Mouse (Mus musculus): ENCODE results near the gene Rangap1. TPM values are rescaled to one million over a fixed set of nuclear protein-coding genes. Genes with fewer than 3 reads are reported as not detected.

Gene Rangap1
- polyA plus RNA-seq, 1 experiment from 2014 or later: 198 TPM

DNA sequence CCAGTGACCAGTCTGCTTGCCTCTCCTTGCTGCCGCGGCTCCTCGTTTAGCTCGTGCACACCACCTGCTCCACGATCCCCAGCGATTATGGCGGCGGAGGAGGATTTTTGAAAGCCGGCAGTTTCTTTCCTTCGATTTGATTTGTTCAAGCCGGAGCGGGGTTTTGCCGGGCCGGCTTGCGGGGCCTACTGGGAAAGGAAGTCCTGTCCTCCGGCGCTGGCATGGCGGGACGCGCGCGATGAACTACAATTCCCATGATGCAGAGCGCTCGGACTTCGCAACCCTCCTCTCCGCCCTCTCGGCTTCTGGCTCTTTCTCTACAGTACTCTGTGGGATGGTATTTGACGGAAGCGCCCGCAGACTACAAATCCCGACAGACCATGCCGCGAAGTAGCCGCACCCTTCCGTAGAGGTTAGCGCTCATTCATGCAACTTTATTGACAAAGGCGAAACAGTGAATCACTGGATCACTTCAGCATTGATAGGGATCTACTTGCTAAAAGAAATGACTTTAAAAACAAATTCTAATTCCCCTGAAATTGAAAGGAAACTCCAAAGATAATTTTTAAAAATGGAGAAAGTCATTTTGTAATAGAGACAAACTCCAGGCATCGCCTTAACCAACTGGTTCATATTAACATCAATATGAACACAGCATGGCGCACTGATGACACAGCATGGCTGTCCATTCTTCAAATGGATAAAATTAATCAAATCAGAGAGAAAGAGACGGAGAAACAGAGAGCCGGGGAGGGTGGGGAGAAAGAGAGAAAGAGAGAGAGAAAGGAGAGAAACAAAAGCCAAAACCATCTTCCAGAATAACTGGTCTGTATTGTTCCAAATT lies 15.3 kb downstream of the Rangap1 start:
- Histone ChIP-seq H3K36me3 (replicated peaks) (peaks cover 25% of the 10 kb centered on the region), H3K27me3 (ENCODE audit: poor library complexity, severe bottlenecking) (no peaks in the 10 kb centered on the region), H3K9me3 (no peaks in the 10 kb centered on the region), H3K27ac (peak overlapping the region; percentile 96), H3K4me1 (peaks cover 26% of the 10 kb centered on the region), H3K4me3 (peak overlapping the region; percentile 99)
- 5% methylated on average over 41 of the region's 41 CpGs for WGBS
- peak; percentile 98 for DNase-seq (ENCODE audit: extremely low spot score, low spot score)

DNA sequence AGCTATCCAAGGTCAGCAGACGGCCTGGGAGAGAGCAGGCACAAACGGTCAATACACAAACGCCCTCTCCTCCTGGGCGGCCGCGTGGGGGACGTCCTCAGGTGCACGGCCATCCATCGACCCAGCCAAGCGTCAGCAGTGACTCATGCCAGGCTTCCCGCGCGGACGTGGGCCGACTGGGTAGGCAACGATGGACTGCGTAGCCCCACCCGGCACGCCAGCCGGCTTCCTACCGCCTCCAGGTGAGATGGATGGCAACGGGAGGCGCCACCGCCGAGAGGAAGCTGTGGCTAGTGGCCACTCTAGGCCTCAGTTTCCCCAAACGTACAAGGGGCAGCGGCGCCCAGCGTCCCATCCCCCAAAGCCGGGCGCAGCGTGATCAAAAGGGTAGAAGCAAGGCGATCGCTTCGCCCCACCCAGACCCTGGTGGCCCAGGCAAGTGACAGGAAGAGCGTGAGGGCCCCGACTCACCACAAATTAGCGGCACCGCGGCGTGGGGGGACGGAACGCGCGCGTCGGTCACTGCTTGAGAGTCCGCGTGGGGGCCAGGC lies 16.0 kb downstream of the Rangap1 start:
- DNase-seq (ENCODE audit: extremely low spot score, low spot score): peak; percentile 32
- Histone ChIP-seq H3K4me3 (peak overlapping the region; percentile 99), H3K9me3 (no peaks in the 10 kb centered on the region), H3K36me3 (replicated peaks) (peaks cover 32% of the 10 kb centered on the region), H3K27ac (peak overlapping the region; percentile 96), H3K4me1 (peaks cover 26% of the 10 kb centered on the region), H3K27me3 (ENCODE audit: poor library complexity, severe bottlenecking) (no peaks in the 10 kb centered on the region)
- under 1% methylated on average over 49 of the region's 49 CpGs for WGBS

DNA sequence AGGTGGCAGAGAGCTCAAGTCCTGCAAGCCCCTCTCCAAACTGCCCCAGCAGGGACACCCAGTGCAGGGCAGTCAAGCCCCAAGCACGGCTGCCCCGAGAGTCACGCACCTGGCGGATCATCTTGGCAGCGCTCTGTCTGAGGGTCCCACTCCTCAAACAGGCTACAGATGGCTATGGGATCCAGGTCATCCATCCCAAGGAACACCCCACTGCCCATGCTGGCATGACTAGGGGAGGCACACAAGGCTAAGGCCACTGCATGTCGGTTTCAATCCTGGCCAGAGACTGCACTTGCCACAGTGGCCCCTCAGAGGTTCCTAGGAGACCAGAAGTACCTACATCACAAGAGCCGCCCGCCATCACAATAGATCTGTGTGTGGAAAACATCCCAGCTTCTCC lies 19.4 kb downstream of the Rangap1 start:
- Histone ChIP-seq H3K4me3 (no peak overlapping the region), H3K27ac (no peak overlapping the region), H3K36me3 (replicated peaks) (peaks cover 66% of the 10 kb centered on the region), H3K27me3 (ENCODE audit: poor library complexity, severe bottlenecking) (no peaks in the 10 kb centered on the region), H3K9me3 (no peaks in the 10 kb centered on the region), H3K4me1 (peaks cover 26% of the 10 kb centered on the region)
- DNase-seq (ENCODE audit: extremely low spot score, low spot score): no peak
- 95% methylated on average over 8 of the region's 8 CpGs for WGBS

DNA sequence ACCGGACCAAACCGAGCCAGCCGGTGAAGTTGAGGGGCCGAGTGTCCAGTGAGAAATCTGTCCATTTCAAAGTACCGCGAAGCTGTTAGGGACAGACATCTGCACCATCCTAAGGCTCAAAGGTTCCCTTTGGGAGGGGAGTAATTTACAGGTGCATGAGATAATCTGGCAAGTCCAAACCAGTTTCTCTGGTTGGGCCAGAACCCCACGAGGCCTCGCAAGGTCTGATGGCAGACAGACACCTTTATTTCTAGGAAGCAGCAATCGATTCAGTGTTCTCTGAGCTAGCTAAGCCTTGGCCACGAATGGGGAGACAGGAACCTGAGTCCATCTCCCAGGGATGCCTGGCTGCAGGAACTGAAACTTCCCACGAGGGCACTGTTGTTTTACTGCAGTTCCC lies 21.7 kb downstream of the Rangap1 start:
- peaks cover 29% of the 10 kb centered on the region for H3K4me1 ChIP-seq
- no peaks in the 10 kb centered on the region for H3K9me3 ChIP-seq
- no peaks in the 10 kb centered on the region for H3K27me3 ChIP-seq (ENCODE audit: poor library complexity, severe bottlenecking)
- 92% methylated on average over 11 of the region's 11 CpGs for WGBS
- H3K27ac ChIP-seq: no peak overlapping the region
- H3K4me3 ChIP-seq: no peak overlapping the region
- DNase-seq (ENCODE audit: extremely low spot score, low spot score): no peak
- H3K36me3 ChIP-seq (replicated peaks): peaks cover 89% of the 10 kb centered on the region

DNA sequence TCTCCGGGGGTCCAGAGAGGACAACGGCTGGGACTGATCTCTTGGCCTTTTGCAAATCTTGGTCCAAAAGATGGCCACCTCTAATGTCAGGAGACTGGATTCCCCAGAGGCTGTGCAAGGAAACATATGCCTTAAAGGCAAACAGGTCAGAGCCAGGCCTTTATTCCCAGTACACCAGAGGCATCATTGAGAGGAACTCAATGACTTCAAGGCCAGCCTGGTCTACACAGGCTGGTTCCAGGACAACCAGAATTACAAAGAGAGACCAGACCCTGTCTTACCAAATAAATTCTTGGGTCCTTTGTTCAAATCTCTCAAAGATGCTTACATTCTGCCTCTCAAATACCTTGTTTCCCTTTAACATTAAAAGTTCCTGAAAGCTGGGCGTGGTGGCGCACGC lies 23.0 kb downstream of the Rangap1 start:
- no peak for DNase-seq (ENCODE audit: extremely low spot score, low spot score)
- H3K27me3 ChIP-seq (ENCODE audit: poor library complexity, severe bottlenecking): no peaks in the 10 kb centered on the region
- 95% methylated on average over 5 of the region's 5 CpGs for WGBS
- no peak overlapping the region for H3K4me3 ChIP-seq
- H3K36me3 ChIP-seq (replicated peaks): peaks cover 97% of the 10 kb centered on the region
- no peak overlapping the region for H3K27ac ChIP-seq
- H3K4me1 ChIP-seq: peaks cover 19% of the 10 kb centered on the region
- H3K9me3 ChIP-seq: no peaks in the 10 kb centered on the region

DNA sequence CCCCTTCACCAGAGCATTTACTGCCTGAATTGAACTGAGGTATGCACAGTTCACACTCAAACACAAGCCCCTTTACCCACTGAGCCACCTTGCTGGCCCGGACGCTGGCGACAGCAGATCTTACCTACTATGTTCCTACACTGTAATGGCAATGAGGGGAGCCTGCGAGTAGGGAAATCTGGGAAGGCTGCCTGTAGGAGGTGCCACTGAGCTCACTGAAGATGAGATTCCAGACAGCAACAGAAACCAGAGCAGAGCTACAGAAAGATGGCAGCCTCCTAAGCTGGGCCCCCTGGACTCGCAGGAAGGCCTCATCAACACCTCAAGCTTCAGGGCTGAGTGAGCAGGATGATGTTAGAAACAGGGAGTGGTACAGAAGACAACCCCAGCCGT lies 26.2 kb downstream of the Rangap1 start:
- no peak for DNase-seq (ENCODE audit: extremely low spot score, low spot score)
- WGBS: 88% methylated on average over 6 of the region's 6 CpGs
- no peak overlapping the region for H3K4me3 ChIP-seq
- no peaks in the 10 kb centered on the region for H3K9me3 ChIP-seq
- no peak overlapping the region for H3K27ac ChIP-seq
- H3K36me3 ChIP-seq (replicated peaks): peaks cover 95% of the 10 kb centered on the region
- H3K4me1 ChIP-seq: peaks cover 8% of the 10 kb centered on the region
- H3K27me3 ChIP-seq (ENCODE audit: poor library complexity, severe bottlenecking): no peaks in the 10 kb centered on the region

DNA sequence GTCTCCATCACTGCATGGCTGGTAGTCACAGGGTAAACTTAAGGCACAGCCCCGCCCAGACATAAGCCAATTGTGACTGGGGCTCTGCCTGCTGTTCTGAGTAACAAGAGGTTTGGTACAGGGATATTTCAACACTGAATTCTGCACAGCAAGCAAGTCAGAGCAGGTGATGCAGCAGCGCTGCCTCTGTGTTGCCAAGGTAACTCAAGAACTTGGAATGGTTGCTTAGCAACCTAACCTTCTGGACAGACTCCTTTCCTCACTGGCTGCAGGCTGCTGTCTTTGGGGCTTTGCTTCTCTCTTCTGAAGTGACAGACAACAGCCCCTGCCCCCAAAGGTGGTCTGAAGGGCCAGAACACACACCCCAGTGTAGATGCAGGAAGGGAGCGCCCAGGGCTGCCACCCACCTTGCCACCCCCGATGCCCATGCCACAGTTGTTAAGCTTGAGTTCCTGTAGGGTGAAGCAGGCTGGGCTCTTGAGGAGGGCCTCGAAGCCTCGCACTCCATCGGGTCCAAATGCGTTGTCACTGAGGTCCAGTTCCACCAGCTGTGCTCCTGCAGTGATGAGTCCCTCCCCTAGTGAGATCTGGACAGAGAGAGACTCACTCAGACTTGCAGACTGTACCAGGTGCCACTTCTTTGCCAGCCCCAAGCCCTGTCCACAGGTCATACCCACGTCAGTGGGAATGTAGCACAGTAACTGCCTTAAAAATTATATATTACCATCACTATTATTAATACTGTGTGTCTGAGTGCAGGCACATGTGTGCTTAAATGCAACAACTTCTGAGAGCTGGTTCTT lies 26.8 kb downstream of the Rangap1 start:
- Histone ChIP-seq H3K9me3 (no peaks in the 10 kb centered on the region), H3K27ac (no peak overlapping the region), H3K27me3 (ENCODE audit: poor library complexity, severe bottlenecking) (no peaks in the 10 kb centered on the region), H3K4me1 (peaks cover 8% of the 10 kb centered on the region), H3K36me3 (replicated peaks) (peaks cover 95% of the 10 kb centered on the region), H3K4me3 (no peak overlapping the region)
- no peak for DNase-seq (ENCODE audit: extremely low spot score, low spot score)
- 93% methylated on average over 9 of the region's 9 CpGs for WGBS

DNA sequence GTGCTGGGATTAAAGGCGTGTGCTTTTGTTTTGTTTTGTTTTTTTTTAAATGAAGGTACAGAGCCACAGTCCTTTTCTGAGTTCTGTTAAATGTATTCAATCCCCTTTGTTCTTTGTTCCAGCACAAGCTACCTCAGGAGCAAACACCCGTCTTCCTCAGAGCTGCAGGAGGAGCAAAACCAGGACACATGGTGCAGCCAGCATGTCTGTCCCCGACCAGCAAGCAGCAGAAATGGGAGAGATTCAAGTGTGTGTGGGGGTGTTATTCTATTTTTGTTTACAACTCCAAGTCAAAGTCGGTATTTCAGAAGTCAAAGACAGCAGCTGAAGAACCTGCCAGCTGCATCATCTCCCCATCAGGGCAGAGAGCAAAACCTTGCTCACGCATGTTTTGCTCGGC lies 31.6 kb downstream of the Rangap1 start:
- Histone ChIP-seq H3K27me3 (ENCODE audit: poor library complexity, severe bottlenecking) (no peaks in the 10 kb centered on the region), H3K4me3 (no peak overlapping the region), H3K27ac (no peak overlapping the region), H3K36me3 (replicated peaks) (peaks cover 95% of the 10 kb centered on the region), H3K9me3 (no peaks in the 10 kb centered on the region), H3K4me1 (peaks cover 4% of the 10 kb centered on the region)
- 87% methylated on average over 6 of the region's 6 CpGs for WGBS
- DNase-seq (ENCODE audit: extremely low spot score, low spot score): no peak

DNA sequence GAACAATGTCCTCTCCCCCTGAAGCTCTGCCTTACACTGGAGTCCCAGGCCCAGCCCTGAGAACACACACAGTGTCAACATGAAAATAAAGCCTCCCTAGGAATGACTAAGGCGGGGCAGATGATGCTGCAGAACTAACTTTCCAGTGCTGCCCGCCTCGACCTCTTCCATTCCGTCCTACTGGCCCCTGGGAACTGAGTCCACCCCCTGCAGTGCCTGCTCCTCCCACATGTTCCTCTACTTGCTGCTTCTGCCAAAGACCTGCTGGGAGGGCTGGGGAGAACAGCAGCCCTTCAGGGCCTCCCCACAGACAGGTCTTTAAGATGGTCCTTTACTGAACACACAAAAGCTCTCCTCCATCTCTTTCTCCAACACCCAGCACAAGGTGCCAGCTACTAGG lies 34.5 kb downstream of the Rangap1 start:
- H3K27ac ChIP-seq: no peak overlapping the region
- DNase-seq (ENCODE audit: extremely low spot score, low spot score): no peak
- no peak overlapping the region for H3K4me3 ChIP-seq
- no peaks in the 10 kb centered on the region for H3K9me3 ChIP-seq
- H3K27me3 ChIP-seq (ENCODE audit: poor library complexity, severe bottlenecking): no peaks in the 10 kb centered on the region
- H3K4me1 ChIP-seq: no peaks in the 10 kb centered on the region
- 80% methylated on average over 4 of the region's 4 CpGs for WGBS
- H3K36me3 ChIP-seq (replicated peaks): peaks cover 95% of the 10 kb centered on the region

DNA sequence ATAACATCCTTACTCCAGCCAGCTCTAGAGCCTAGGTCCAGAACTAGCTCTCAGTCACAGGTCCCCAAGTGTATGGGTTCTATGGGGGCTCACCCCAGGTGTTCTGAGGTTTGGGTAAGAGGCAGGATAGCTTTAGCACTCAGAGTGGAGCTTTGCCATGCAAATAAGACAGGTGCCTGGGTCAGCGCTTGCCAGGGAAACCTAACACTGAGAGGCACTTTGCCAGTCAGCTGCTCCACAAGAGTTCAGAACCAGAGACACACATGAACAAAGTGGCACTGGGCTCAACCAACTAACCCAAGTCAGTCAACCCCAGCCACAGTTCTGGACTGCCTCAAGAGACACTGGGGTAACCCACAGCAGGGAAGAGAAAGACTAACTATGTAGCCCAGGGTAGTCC lies 35.6 kb downstream of the Rangap1 start:
- Histone ChIP-seq H3K27me3 (ENCODE audit: poor library complexity, severe bottlenecking) (no peaks in the 10 kb centered on the region), H3K9me3 (no peaks in the 10 kb centered on the region), H3K27ac (no peak overlapping the region), H3K4me1 (no peaks in the 10 kb centered on the region), H3K4me3 (no peak overlapping the region), H3K36me3 (replicated peaks) (peaks cover 95% of the 10 kb centered on the region)
- 100% methylated on average over 1 of the region's 1 CpGs for WGBS
- DNase-seq (ENCODE audit: extremely low spot score, low spot score): no peak

DNA sequence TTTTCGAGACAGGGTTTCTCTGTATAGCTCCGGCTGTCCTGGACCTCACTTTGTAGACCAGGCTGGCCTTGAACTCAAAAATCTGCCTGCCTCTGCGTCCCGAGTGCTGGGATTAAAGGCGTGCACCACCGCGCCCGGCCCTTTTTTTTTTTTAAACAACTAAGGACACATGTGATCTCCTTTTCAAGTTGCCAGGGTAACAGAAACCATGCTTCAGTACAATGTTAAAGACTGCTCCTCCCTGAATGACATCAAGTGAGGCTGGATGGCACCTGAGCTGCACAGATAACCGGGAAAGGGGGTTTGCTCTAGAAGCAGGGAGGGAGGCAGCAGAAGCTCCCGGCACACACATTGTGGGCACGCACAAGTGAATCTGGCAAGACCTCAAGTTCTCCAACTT lies 36.3 kb downstream of the Rangap1 start:
- no peak overlapping the region for H3K4me3 ChIP-seq

DNA sequence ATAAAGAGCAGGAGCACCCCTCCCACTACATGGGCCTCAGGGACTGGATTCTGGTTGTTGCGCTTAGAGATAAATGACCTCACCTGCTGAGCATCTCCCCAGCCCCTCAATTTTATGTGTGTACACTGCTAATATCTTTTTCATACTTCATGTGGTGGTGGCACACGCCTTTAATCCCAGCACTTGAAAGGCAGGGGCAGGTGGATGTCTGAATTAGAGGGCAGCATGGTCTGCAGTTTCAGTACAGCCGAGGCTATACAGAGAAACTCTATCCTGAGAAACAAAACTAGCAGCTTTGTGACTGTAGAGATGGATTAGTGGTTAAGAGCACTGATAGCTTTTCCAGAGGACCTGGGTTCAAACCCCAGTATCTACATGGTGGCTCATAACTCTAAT lies 42.2 kb downstream of the Rangap1 start:
- H3K27me3 ChIP-seq (ENCODE audit: poor library complexity, severe bottlenecking): no peaks in the 10 kb centered on the region
- peaks cover 62% of the 10 kb centered on the region for H3K36me3 ChIP-seq (replicated peaks)
- no peaks in the 10 kb centered on the region for H3K4me1 ChIP-seq
- no peak overlapping the region for H3K27ac ChIP-seq
- H3K4me3 ChIP-seq: no peak overlapping the region
- WGBS: 91% methylated on average over 3 of the region's 3 CpGs
- no peaks in the 10 kb centered on the region for H3K9me3 ChIP-seq
- DNase-seq (ENCODE audit: extremely low spot score, low spot score): no peak

More for the DNA sequence above, 36.3 kb downstream of the Rangap1 start:
- WGBS: 93% methylated on average over 11 of the region's 11 CpGs
- Histone ChIP-seq H3K36me3 (replicated peaks) (peaks cover 99% of the 10 kb centered on the region), H3K27ac (no peak overlapping the region), H3K4me1 (no peaks in the 10 kb centered on the region), H3K27me3 (ENCODE audit: poor library complexity, severe bottlenecking) (no peaks in the 10 kb centered on the region), H3K9me3 (no peaks in the 10 kb centered on the region)
- DNase-seq (ENCODE audit: extremely low spot score, low spot score): no peak
